Mouse (Mus musculus): ENCODE measurements around the gene Fstl5.

GRCm38 (mm10) chr3:76140445-76140844 lies 66.4 kb downstream of the Fstl5 start:
- TF ChIP-seq CTCF (IDR thresholded peaks at IDR 0.05; ENCODE audit: control insufficient read depth, insufficient read depth, low read length) (no peak), POLR2A (IDR thresholded peaks at IDR 0.05; ENCODE audit: borderline replicate concordance, control insufficient read depth, low read depth, low read length) (no peak)

Data from bone marrow, adult 2 months (tissue).